Mouse (Mus musculus) lung, embryonic 15.5 days (tissue): ENCODE data around the gene Bcorl1. TPM values are rescaled to one million over a fixed set of nuclear protein-coding genes. Genes with fewer than 3 reads are reported as not detected.

Experiments
- ATAC-seq: fragments of 200-750 bp; cut with Nextera tagmentation; 2 replicates; pipeline ENCODE4 v1.8.0; 2017; ENCODE audit warnings: moderate number of reproducible peaks, borderline replicate concordance; ENCODE audit not compliant: low FRiP score, low TSS enrichment; ENCODE audit errors: extremely low read depth
- H3K27ac ChIP-seq: fragments of 300-500 bp; sonication (generic); 2 replicates; pipeline ENCODE4 v1.5.1; 2015; ENCODE audit warnings: moderate library complexity, mild to moderate bottlenecking, inconsistent platforms
- H3K27me3 ChIP-seq: fragments of 300-500 bp; sonication (generic); 2 replicates; pipeline ENCODE4 v1.6.1; 2015; ENCODE audit warnings: inconsistent platforms
- H3K36me3 ChIP-seq: fragments of 300-500 bp; sonication (generic); 2 replicates; pipeline ENCODE4 v1.6.1; 2015; ENCODE audit warnings: inconsistent platforms
- H3K4me1 ChIP-seq: fragments of 300-500 bp; sonication (generic); 2 replicates; pipeline ENCODE4 v1.6.1; 2015; ENCODE audit warnings: inconsistent platforms
- H3K4me2 ChIP-seq: fragments of 300-500 bp; sonication (generic); 2 replicates; pipeline ENCODE4 v1.6.1; 2015; ENCODE audit warnings: inconsistent platforms, mild to moderate bottlenecking, moderate library complexity
- H3K4me3 ChIP-seq: fragments of 300-500 bp; sonication (generic); 2 replicates; pipeline ENCODE4 v1.5.1; 2015; ENCODE audit warnings: mild to moderate bottlenecking, inconsistent platforms
- H3K9ac ChIP-seq: fragments of 300-500 bp; sonication (generic); 2 replicates; pipeline ENCODE4 v1.6.1; 2015; ENCODE audit warnings: inconsistent platforms
- H3K9me3 ChIP-seq: fragments of 300-500 bp; sonication (generic); 2 replicates; pipeline ENCODE4 v1.6.1; 2016; ENCODE audit warnings: inconsistent platforms
- WGBS: fragments of 180-500 bp; shearing (Covaris S2); methylation state at CpG from one replicate; pipeline ENCODE4 v1.1.7; 2015; 5-methylcytosine and 5-hydroxymethylcytosine counted together
- polyA plus RNA-seq: library from polyadenylated mRNA; unstranded; fragments of >200 nt; fragmentation: Nextera tagmentation; extraction: Ambion mirVana; gene quantifications from 2 replicates; pipeline ENCODE4 v1.2.1, GENCODE M21; 2015

Gene Bcorl1
- polyA plus RNA-seq, 1 experiment from 2014 or later, result 5.2 TPM

GRCm38 (mm10) chrX:48343461-48343952, 2.3 kb downstream of the Bcorl1 start:
- Histone ChIP-seq H3K36me3 (no peaks in the 10 kb centered on the region), H3K27ac (peak overlapping the region; percentile 75), H3K4me1 (0 out of 2 replicates have a peak, but pooled peaks cover 6% of the 10 kb centered on the region), H3K9ac (peak overlapping the region; percentile 47), H3K4me2 (peak overlapping the region; percentile 81), H3K4me3 (peak overlapping the region; percentile 59), H3K9me3 (no peaks in the 10 kb centered on the region), H3K27me3 (peaks cover 9% of the 10 kb centered on the region; the same call in 1 of the 2 replicates)
- peak; percentile 91 for ATAC-seq
- 15% methylated on average over 22 of the region's 36 CpGs for WGBS

DNA sequence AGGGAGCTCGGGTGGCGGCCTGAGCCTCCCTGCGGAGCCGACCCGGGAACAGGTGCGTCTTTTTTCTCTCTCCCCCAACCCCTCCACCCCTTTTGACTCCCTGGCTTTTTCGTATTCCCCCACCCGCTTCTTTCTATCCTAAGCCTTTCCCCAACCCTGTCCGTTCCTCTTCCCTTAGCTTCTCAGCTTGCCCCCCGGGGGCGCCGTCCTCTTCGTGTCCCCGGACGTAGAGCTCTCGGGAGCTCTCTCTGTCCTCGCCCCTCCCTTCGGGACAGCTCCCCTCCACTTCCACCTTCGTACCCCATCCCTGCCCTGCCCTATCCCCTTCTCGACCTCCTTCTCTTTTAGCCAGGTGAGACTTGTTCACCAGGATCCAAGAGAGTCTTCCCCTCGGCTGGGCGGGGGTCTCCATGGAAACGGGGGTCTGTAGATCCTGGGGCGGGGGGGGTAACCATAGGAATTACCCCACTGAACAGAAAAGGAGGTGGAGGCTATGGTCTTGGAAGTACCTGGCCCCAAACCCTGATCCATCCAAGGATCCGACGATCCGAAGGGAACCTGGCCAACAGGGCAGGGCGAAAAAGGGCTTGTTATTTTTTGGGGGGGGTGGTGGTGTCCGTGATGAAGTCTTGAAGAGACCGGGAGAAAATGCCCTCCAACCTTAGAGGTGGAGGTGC, 2.9 kb downstream of the Bcorl1 start:
- H3K36me3 ChIP-seq, result no peaks in the 10 kb centered on the region
- peak overlapping the region; percentile 81 for H3K4me2 ChIP-seq
- no peaks in the 10 kb centered on the region for H3K9me3 ChIP-seq
- 8% methylated on average over 29 of the region's 30 CpGs for WGBS
- peak overlapping the region; percentile 50 for H3K9ac ChIP-seq
- H3K27ac ChIP-seq, result peak overlapping the region; percentile 75
- H3K4me3 ChIP-seq, result peak overlapping the region; percentile 59
- H3K4me1 ChIP-seq, result 0 out of 2 replicates have a peak, but pooled peaks cover 6% of the 10 kb centered on the region
- ATAC-seq, result no peak
- peaks cover 9% of the 10 kb centered on the region; the same call in 1 of the 2 replicates for H3K27me3 ChIP-seq

- H3K9me3 ChIP-seq, result no peaks in the 10 kb centered on the region
- peak overlapping the region; percentile 50 for H3K9ac ChIP-seq
- H3K27ac ChIP-seq, result peak overlapping the region; percentile 61
- WGBS, result 12% methylated on average over 31 of the region's 61 CpGs
- peaks cover 9% of the 10 kb centered on the region; the same call in 1 of the 2 replicates for H3K27me3 ChIP-seq
- H3K4me1 ChIP-seq, result 0 out of 2 replicates have a peak, but pooled peaks cover 6% of the 10 kb centered on the region
- no peak for ATAC-seq
- peak overlapping the region; percentile 59 for H3K4me3 ChIP-seq
- H3K4me2 ChIP-seq, result peak overlapping the region; percentile 81
- no peaks in the 10 kb centered on the region for H3K36me3 ChIP-seq
Measured at GRCm38 (mm10) chrX:48344643-48345384, 3.7 kb downstream of the Bcorl1 start.

DNA sequence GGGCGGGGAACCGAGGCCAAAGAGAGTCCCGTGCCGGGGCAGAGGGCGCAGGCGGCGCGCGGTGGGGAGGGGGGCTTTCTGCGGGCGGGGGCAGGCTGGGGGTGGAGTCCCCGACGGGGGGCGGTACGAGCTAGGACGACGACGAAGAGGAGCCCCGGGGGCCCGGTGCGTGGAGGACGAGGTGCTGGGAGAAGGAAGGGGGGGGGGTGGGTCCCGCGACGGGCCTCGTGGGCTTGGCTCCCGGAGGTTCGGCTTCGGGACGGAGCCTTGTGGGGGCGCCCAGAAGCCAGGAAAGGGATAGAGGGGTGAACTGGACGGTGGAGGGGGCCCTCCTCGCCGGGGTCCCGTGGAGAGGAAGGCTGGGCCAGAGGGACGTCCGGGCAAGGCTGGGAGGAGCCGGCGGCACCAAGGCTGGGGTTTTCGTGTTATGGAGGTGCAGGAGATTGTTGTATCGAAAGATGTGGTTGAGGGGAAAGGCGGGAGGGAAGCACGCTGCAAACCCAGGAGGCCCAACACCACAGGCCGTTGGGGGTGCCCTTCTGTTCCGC, 4.3 kb downstream of the Bcorl1 start:
- WGBS, result 16% methylated on average over 25 of the region's 45 CpGs
- Histone ChIP-seq H3K4me2 (peak overlapping the region; percentile 81), H3K36me3 (no peaks in the 10 kb centered on the region), H3K9me3 (no peaks in the 10 kb centered on the region), H3K9ac (peak overlapping the region; percentile 44), H3K4me1 (0 out of 2 replicates have a peak, but pooled peaks cover 6% of the 10 kb centered on the region), H3K27ac (no peak overlapping the region), H3K27me3 (peaks cover 9% of the 10 kb centered on the region; the same call in 1 of the 2 replicates), H3K4me3 (peak overlapping the region; percentile 59)
- no peak for ATAC-seq

GRCm38 (mm10) chrX:48355346-48355745, 14.2 kb downstream of the Bcorl1 start:
- Histone ChIP-seq H3K4me2 (no peak overlapping the region), H3K27me3 (no peaks in the 10 kb centered on the region), H3K4me3 (no peak overlapping the region), H3K27ac (no peak overlapping the region), H3K9me3 (no peaks in the 10 kb centered on the region), H3K4me1 (no peaks in the 10 kb centered on the region), H3K9ac (no peak overlapping the region), H3K36me3 (no peaks in the 10 kb centered on the region)
- no peak for ATAC-seq
- 70% methylated on average over 6 of the region's 6 CpGs for WGBS

GRCm38 (mm10) chrX:48365836-48366577, 24.8 kb downstream of the Bcorl1 start:
- no peak for ATAC-seq
- WGBS, result 41% methylated on average over 15 of the region's 15 CpGs
- Histone ChIP-seq H3K4me2 (no peak overlapping the region), H3K27ac (no peak overlapping the region), H3K4me3 (no peak overlapping the region), H3K36me3 (peaks cover 15% of the 10 kb centered on the region), H3K9me3 (no peaks in the 10 kb centered on the region), H3K4me1 (0 out of 2 replicates have a peak, but pooled peaks cover 6% of the 10 kb centered on the region), H3K27me3 (no peaks in the 10 kb centered on the region), H3K9ac (no peak overlapping the region)

DNA sequence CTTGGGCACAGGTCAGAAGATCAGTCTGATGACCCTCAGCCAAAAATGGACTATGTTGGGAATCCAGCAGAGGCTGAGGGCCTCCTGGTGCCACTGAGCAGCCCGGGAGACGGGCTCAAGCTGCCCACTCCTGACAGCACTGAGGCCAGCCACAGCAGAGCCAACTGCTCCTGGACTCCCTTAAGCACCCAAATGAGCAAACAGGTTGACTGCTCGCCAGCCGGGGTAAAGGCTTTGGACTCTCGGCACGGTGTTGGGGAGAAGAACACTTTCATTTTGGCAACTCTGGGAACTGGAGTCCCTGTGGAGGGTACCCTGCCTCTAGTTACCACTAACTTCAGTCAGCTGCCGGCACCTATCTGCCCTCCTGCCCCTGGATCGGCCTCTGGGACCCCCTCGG, 26.7 kb downstream of the Bcorl1 start:
- WGBS, result 91% methylated on average over 9 of the region's 9 CpGs
- no peak for ATAC-seq
- Histone ChIP-seq H3K4me3 (no peak overlapping the region), H3K4me2 (no peak overlapping the region), H3K27me3 (no peaks in the 10 kb centered on the region), H3K36me3 (peaks cover 15% of the 10 kb centered on the region), H3K9me3 (no peaks in the 10 kb centered on the region), H3K4me1 (0 out of 2 replicates have a peak, but pooled peaks cover 6% of the 10 kb centered on the region), H3K9ac (no peak overlapping the region), H3K27ac (no peak overlapping the region)

DNA sequence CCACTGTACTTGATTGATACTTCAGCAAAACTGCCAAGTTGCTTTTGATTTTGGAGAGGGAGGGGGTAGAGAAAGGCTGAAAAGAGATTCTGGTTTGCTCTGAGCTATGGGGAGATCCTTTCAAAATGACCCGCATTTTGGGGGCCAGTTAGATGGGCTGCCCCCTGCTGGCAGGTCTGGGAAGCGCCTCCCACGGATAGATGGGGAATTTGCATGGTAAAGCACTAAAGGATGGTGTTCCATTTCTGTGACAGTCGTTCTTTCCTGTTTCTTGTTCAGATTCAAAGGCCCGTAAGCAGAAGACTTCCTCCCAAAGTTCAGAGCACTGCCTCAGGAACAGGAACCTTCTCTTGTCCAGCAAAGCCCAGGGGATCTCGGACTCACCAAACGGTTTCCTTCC, 42.5 kb downstream of the Bcorl1 start:
- H3K27me3 ChIP-seq, result no peaks in the 10 kb centered on the region
- no peak overlapping the region for H3K27ac ChIP-seq
- H3K4me1 ChIP-seq, result no peaks in the 10 kb centered on the region
- H3K9ac ChIP-seq, result no peak overlapping the region
- no peak for ATAC-seq
- no peaks in the 10 kb centered on the region for H3K9me3 ChIP-seq
- H3K4me3 ChIP-seq, result no peak overlapping the region
- WGBS, result 43% methylated on average over 7 of the region's 7 CpGs
- peaks cover 21% of the 10 kb centered on the region for H3K36me3 ChIP-seq
- H3K4me2 ChIP-seq, result no peak overlapping the region

- Histone ChIP-seq H3K4me1 (no peaks in the 10 kb centered on the region), H3K4me2 (no peak overlapping the region), H3K9me3 (no peaks in the 10 kb centered on the region), H3K27me3 (no peaks in the 10 kb centered on the region), H3K36me3 (peaks cover 24% of the 10 kb centered on the region; the same call in 1 of the 2 replicates), H3K9ac (no peak overlapping the region), H3K27ac (no peak overlapping the region), H3K4me3 (no peak overlapping the region)
- ATAC-seq, result no peak
- 56% methylated on average over 4 of the region's 4 CpGs for WGBS
Measured at GRCm38 (mm10) chrX:48385927-48386326, 44.8 kb downstream of the Bcorl1 start.

- Histone ChIP-seq H3K4me3 (no peak overlapping the region), H3K9me3 (no peaks in the 10 kb centered on the region), H3K4me1 (no peaks in the 10 kb centered on the region), H3K4me2 (no peak overlapping the region), H3K9ac (no peak overlapping the region), H3K27me3 (no peaks in the 10 kb centered on the region), H3K36me3 (peaks cover 28% of the 10 kb centered on the region), H3K27ac (no peak overlapping the region)
- ATAC-seq, result no peak
- 91% methylated on average over 6 of the region's 6 CpGs for WGBS
Measured at GRCm38 (mm10) chrX:48389380-48389779, 48.2 kb downstream of the Bcorl1 start.

DNA sequence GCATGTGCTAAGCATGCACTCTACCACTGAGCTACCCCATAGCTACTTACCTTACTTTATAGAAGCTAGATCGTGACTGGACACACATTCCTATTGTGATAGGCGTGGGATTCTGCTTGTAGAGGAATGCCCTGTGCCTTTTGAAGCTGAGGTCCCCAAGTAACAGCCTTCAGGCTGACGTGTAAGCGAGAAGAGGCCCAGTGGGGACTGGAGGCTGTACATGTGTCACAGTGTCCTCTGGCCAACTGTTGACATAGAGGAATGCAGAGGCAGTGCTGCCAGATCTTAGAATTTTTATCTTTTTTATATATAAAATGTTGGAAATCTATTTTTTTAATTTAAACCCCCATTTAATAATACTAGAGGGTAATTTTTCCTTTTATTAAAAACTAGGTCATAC, 58.8 kb downstream of the Bcorl1 start:
- no peak for ATAC-seq
- H3K9me3 ChIP-seq, result no peaks in the 10 kb centered on the region
- no peak overlapping the region for H3K4me2 ChIP-seq
- H3K27me3 ChIP-seq, result no peaks in the 10 kb centered on the region
- H3K9ac ChIP-seq, result no peak overlapping the region
- no peaks in the 10 kb centered on the region for H3K4me1 ChIP-seq
- 70% methylated on average over 4 of the region's 4 CpGs for whole genome bisulfite sequencing
- peaks cover 28% of the 10 kb centered on the region for H3K36me3 ChIP-seq
- no peak overlapping the region for H3K4me3 ChIP-seq
- H3K27ac ChIP-seq, result no peak overlapping the region
